Mouse (Mus musculus): ENCODE results near the gene Trub1. TPM values are rescaled to one million over a fixed set of nuclear protein-coding genes. Genes with fewer than 3 reads are reported as not detected.

Gene Trub1
- total RNA-seq, 2 experiments from 2014 or later = 19.2 to 20.6 TPM

- intact Hi-C loops (cut with DNase I) = loop anchor here (10.0 kb wide), 1 partner anchor 162 kb away; no protein-coding TSS in a partner anchor
- DNase-seq (ENCODE audit: low spot score in 2 of 2) = no peak
These were observed 30.1 kb downstream of the Trub1 start for GRCm38 (mm10) chr19:57482815-57483214.

DNA sequence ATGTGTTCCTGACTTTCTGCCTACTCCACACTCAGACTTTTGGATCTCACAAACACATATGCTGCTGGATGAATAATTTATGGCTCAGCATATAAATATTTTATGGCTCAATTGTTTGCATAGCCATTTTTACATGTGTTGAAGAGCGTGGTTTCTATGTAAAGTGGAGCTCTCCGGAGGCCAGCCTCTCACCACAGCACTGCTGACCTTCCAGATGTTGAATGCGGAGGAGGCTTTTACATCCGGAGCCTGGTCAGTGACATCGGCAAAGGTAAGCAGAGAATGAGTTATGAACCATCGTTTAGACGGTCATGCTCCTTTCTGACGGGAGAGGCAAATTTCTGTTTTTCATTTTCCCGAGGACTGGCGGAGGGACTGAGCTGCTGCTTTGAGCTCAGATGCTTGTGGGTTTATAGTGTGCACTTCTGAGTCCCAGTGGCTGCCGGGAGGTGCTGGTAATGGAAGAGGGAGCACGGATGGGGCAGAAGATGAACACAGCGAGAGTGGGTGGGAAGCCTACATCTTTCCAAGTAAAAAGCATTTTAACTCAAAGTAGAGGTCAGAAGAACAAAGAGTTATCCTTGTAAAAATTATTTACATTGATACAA is 34.4 kb downstream of the Trub1 start:
- peak in 1 of 2 experiments; percentile 44 for DNase-seq (ENCODE audit: low spot score in 2 of 2)
- intact Hi-C loops (cut with DNase I) = loop anchor here (5.0 to 10.0 kb wide), 2 partner anchors 125 to 158 kb away; partner anchors contain the start of gene Atrnl1

GRCm38 (mm10) chr19:57489527-57489926 is 36.8 kb downstream of the Trub1 start:
- intact Hi-C loops (cut with DNase I) = loop anchor here (5.0 to 10.0 kb wide), 2 partner anchors 123 to 155 kb away; partner anchors contain the start of gene Atrnl1
- DNase-seq (ENCODE audit: low spot score in 2 of 2) = no peak

- intact Hi-C loops (cut with DNase I) = no loop called here
- DNase-seq (ENCODE audit: low spot score in 2 of 2) = no peak
These were observed 38.3 kb downstream of the Trub1 start for GRCm38 (mm10) chr19:57491030-57491429.

DNA sequence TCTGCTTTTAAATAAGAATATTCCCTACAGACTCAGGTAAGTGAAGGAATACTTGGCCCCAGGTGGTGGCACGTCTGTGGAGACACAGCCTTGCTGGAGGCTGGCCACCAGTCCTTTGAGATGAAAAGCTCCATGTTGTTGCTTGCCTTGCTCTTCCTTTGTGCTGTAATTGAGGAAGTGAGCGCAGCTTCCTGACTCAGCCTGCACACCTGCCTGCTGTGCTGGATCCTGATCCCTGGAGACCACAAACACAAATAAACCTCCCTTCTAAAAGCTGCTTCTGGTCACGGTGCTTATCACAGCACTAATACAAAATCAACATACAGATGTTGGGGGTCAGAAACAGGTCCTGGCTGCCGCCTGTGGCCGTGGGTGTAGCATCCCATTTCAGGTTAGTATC is 41.3 kb downstream of the Trub1 start:
- intact Hi-C loops (cut with DNase I) = no loop called here
- no peak for DNase-seq (ENCODE audit: low spot score in 2 of 2)

DNA sequence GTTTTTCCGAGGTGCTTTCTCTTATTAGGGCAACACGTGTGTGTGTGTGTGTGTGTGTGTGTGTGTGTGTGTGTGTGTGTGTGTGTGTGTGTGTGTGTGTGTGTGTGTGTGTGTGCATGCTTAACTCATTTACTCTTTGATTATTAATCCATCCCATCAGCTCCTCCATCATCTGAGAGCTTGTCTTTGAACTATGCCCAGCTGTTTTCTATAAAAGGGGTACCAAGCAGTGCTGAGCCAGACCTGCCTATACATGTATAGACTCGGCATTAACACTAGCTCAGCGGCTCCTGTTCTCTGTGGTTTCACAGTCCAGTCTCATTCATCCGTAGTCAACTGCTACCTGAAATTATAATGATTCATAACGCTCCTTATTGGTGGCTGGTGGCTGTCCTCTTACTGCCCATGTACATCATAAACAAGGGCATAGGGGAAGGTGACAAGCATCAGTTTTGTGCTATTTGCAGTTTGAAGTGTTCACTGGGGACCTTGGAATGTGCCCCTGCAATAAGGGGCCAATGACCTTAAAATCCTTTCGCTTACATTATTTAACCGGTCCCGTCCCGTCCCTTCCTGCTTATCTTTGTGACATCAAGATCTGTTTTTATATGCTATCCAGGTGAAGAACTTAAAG is 45.5 kb downstream of the Trub1 start:
- DNase-seq (ENCODE audit: low spot score in 2 of 2) = no peak
- intact Hi-C loops (cut with DNase I) = no loop called here

GRCm38 (mm10) chr19:57498884-57499410 is 46.2 kb downstream of the Trub1 start:
- DNase-seq (ENCODE audit: low spot score in 2 of 2) = no peak
- intact Hi-C loops (cut with DNase I) = no loop called here

- DNase-seq (ENCODE audit: low spot score in 2 of 2) = no peak
- intact Hi-C loops (cut with DNase I) = no loop called here
These were observed 47.5 kb downstream of the Trub1 start for GRCm38 (mm10) chr19:57500254-57500653.

- intact Hi-C loops (cut with DNase I) = no loop called here
- no peak for DNase-seq (ENCODE audit: low spot score in 2 of 2)
These were observed 50.4 kb downstream of the Trub1 start for GRCm38 (mm10) chr19:57503144-57503543.

DNA sequence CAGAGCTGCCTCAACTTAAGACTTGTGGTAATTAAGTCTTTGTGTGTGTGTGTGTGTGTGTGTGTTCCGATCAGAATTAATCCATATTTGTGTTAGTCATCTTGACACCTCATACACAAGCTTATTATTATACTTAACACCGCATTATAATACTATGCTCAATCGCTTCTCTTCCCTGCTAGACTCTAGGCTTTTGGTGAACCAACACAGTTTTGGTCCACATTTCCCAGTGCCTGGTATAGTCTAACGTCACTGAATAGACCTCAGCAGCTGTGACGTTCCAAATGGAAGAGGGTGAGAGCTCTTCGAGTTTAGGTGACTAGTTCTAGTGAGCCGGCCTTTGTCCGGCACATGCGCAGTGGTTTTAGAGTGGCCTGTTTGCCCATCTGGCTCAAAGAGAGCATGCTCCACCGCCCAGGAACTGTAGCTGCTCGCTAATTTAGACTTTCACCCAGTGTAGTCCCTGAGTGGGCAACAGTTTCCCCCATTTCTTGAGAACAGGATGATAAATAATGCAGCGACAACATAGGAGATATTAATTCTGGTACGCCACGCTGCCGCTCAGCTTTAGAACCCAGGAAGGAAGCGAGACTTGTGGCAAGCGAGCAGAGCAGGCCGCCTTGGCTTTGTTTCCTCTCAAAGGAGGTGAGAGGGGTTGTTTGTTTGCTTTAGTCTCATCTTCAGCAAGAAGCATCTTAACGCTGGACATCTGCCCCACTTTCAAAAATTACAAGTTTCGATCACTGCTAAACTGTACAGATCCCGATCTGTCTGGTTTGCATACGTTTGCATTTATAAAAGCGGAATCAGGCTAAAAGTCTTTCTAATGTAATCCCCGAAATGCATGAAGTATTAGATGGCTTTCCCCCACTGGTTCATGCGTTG is 52.6 kb downstream of the Trub1 start:
- DNase-seq (ENCODE audit: low spot score in 2 of 2) = no peak
- intact Hi-C loops (cut with DNase I) = no loop called here

GRCm38 (mm10) chr19:57506591-57506990 is 53.9 kb downstream of the Trub1 start:
- intact Hi-C loops (cut with DNase I) = no loop called here
- DNase-seq (ENCODE audit: low spot score in 2 of 2) = no peak

- intact Hi-C loops (cut with DNase I) = no loop called here
These were observed 55.6 kb downstream of the Trub1 start for GRCm38 (mm10) chr19:57508261-57508788.

DNA sequence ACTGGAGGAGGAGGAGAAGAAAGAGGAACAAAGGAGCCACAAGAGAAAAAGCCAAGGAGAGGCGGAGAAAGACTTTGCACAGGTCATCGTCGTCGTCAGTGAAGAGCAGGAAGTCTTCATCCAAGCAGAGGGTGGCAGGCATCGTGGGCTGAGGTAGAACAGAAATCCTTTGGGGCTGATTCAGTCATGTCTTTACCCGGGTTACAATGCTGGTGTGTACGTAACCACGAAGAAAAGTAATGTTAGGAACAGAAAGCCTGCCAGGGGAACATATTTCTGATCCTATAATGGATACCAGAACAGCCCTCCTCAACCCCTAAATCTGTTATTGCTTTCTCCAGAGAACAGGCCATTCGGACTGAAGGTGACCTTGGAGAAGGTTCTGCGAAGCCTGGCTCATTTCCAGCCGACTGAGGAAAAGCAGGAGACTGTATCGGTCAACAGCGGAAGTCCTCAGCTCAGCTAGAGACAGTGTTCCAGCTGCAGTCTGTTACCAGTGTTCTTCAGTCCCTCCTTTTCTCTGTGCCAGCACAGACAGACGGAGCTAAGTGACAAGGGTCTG is 57.1 kb downstream of the Trub1 start:
- no peak for DNase-seq (ENCODE audit: low spot score in 2 of 2)
- intact Hi-C loops (cut with DNase I) = no loop called here

More at GRCm38 (mm10) chr19:57508261-57508788, 55.6 kb downstream of the Trub1 start:
- no peak for DNase-seq (ENCODE audit: low spot score in 2 of 2)

- no peak for DNase-seq (ENCODE audit: low spot score in 2 of 2)
- intact Hi-C loops (cut with DNase I) = no loop called here
These were observed 58.1 kb downstream of the Trub1 start for GRCm38 (mm10) chr19:57510836-57511235.

- DNase-seq (ENCODE audit: low spot score in 2 of 2) = peak in 1 of 2 experiments; percentile 26
- intact Hi-C loops (cut with DNase I) = no loop called here
These were observed 60.4 kb downstream of the Trub1 start for GRCm38 (mm10) chr19:57513123-57513522.

DNA sequence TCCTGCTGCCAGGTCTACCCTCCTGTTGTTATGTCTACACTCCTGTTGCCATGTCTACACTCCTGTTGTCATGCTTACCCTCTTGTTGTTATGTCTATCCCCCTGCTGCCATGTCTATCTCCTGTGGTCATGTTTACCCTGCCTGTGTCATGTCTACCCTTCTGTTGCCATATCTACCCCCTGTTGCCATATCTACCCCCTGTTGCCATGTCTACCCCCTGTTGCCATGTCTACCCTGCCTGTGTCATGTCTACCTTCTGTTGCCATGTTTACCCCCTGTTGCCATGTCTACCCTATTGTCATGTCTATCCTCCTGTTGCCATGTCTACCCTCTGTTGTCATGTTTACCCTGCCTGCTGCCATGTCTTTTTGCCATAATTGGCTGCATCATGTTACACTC is 69.0 kb downstream of the Trub1 start:
- intact Hi-C loops (cut with DNase I) = no loop called here
- no peak for DNase-seq (ENCODE audit: low spot score in 2 of 2)

- intact Hi-C loops (cut with DNase I) = no loop called here
- DNase-seq (ENCODE audit: low spot score in 2 of 2) = peak; percentile 27 to 39
These were observed 70.7 kb downstream of the Trub1 start for GRCm38 (mm10) chr19:57523363-57523762.

DNA sequence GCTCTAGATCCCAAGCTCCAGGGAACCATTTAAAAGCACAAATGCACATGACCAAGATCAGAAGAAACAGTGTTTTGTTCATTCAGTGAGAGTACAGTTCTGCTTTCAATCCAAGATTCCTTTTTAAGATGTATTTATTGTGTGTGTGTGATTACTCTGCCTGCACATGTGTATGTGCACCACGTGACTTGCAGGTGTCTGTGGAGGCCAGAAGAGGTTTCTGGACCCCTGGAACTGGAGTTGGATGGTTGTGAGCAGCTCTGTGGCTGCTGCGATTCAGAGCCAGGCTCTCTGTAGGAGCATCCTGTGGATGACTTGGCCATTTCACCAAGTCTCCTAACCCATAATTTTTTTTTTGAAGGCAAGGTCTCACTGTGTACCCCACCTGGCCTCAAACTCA is 73.0 kb downstream of the Trub1 start:
- intact Hi-C loops (cut with DNase I) = no loop called here
- no peak for DNase-seq (ENCODE audit: low spot score in 2 of 2)

DNA sequence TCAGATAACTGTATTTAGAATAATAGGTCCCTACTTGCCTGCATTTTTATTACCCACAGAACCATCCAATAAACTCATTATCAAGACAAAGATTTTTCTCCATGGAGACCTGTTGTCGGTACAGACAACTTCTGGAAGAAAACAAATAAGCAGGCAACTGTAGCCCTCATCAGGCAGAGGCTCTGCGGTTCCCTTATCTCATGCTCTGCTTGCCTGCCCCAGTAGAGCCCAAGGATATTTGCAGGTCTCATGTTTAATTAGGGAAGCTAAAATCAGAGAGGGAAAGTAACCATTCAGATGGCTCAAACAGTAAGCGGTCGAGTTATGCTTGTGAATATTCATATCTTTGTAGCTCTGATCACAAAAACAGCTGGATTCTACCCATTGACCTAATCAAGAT is 77.5 kb downstream of the Trub1 start:
- intact Hi-C loops (cut with DNase I) = no loop called here
- no peak for DNase-seq (ENCODE audit: low spot score in 2 of 2)

DNA sequence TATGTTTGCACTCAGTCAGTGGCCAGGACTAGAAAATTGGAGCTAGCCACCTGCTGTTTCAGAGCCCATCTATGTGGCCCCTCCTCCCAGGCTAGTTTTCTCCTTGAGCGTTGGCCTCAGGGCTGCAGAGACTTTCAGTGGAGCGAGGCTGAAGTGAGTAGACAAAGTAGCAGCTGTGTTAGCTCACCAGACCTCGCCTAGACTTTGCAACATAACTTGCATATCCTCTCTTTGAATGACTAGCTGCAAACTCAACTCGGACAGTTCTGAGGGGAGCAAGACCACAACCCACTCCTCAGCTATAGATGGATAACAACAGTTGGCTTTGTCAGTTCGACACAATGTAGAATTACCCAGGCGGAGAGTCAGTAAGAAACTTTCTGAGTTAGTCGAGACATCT is 81.5 kb downstream of the Trub1 start:
- intact Hi-C loops (cut with DNase I) = no loop called here
- no peak for DNase-seq (ENCODE audit: low spot score in 2 of 2)
